In genomic region chr11:104424727-104425416, GRCm38 (mm10) we compare ENCODE assay signal across 9 mouse cellular contexts. TPM values are rescaled to one million over a fixed set of nuclear protein-coding genes. Genes with fewer than 3 reads are reported as not detected.
DNase-seq lines count a peak whose midpoint lies in the region.
"Had no signal": no experiment of that assay in that cellular context is flagged by ENCODE, and none has a peak within 500 bp of the region (broad histone marks: within the 10 kb centered on the region; RNA-seq: fewer than 3 reads in every experiment).

No protein-coding gene starts in this region.

- H3K4me1 ChIP-seq in megakaryocyte, embryonic 14.5 days, result peaks cover 55% of the 10 kb centered on the region
- H3K4me1 ChIP-seq in limb, embryonic 10.5 days, result no peaks in the 10 kb centered on the region

- no peak overlapping the region for H3K27ac ChIP-seq in limb, embryonic 10.5 days
- H3K27ac ChIP-seq: kidney, postnatal 0 days had no signal

- WGBS in limb, embryonic 10.5 days, result 90% methylated on average over 16 of the region's 16 CpGs

- H3K4me3 ChIP-seq in megakaryocyte, embryonic 14.5 days (replicated peaks), result peak overlapping the region; percentile 83
- H3K4me3 ChIP-seq in limb, embryonic 10.5 days, result no peak overlapping the region

- H3K36me3 ChIP-seq in megakaryocyte, embryonic 14.5 days (replicated peaks; ENCODE audit: low read length), result peaks cover 56% of the 10 kb centered on the region
- H3K36me3 ChIP-seq in limb, embryonic 10.5 days, result peaks cover 64% of the 10 kb centered on the region

- H3K9me3 ChIP-seq in megakaryocyte, embryonic 14.5 days, result no peaks in the 10 kb centered on the region
- H3K9me3 ChIP-seq in limb, embryonic 10.5 days (replicated peaks), result no peaks in the 10 kb centered on the region

- intact Hi-C loops in left cerebral cortex, postnatal 25 days (cut with DNase I), result no loop called here

- H3K27me3 ChIP-seq in megakaryocyte, embryonic 14.5 days (replicated peaks), result no peaks in the 10 kb centered on the region
- no peaks in the 10 kb centered on the region for H3K27me3 ChIP-seq in limb, embryonic 10.5 days (ENCODE audit: low read depth, poor library complexity, severe bottlenecking)

- DNase-seq in left cerebral cortex, postnatal 25 days (ENCODE audit: low spot score in 2 of 2), result peak; percentile 50 to 56
- DNase-seq in left cerebral cortex, adult 11 months (ENCODE audit: low spot score), result no peak
- peak; percentile 45 for DNase-seq in brain, adult 2 months (ENCODE audit: low read depth, low spot score)
- peak; percentile 19 for DNase-seq in kidney, postnatal 14 days
- peak; percentile 80 to 85 for DNase-seq in thymus, postnatal 36 days
- no peak for DNase-seq in limb, embryonic 10.5 days (ENCODE audit: low spot score)
- DNase-seq in embryo, embryonic 10 days (ENCODE audit: low spot score), result no peak

RNA-seq across cellular contexts. Expression of gene Kansl1, which starts 43.8 kb away (rescaled TPM):
- 10 to 100 TPM; 71.0 to 75.6 TPM for total RNA-seq in left cerebral cortex, postnatal 25 days (2021)
- polyA plus RNA-seq in megakaryocyte, embryonic 14.5 days (2012; ENCODE audit: insufficient read depth, low replicate concordance), result 67.1 and 120 TPM in 2 replicates
- 26.9 and 30.4 TPM in 2 replicates for polyA plus RNA-seq in limb, embryonic 10.5 days (2016; fragmentation: Nextera tagmentation; extraction: Ambion mirVana)

Comparison
In these comparisons a context has a peak if more than half of its experiments do, and no peak if none do; other contexts are left out.
1. DNase-seq: peak in left cerebral cortex, postnatal 25 days (2 of 2), brain, adult 2 months (single experiment), kidney, postnatal 14 days (single experiment) and thymus, postnatal 36 days (2 of 2); none in left cerebral cortex, adult 11 months (single experiment), limb, embryonic 10.5 days (single experiment) and embryo, embryonic 10 days (single experiment).